Mouse (Mus musculus) right cerebral cortex, adult 2 months (tissue): ENCODE measurements around the gene Tspo.

Experiments
- DNase-seq, 2 experiments: peaks; one replicate each; pipeline ENCODE4 v3.0.0; 2021 to 2022; ENCODE audit warnings: low spot score in 2 of 2

Gene Tspo

GRCm38 (mm10) chr15:83563327-83563856 is at the start of gene Tspo, which contains the start of gene Mcat:
Tspo (plus strand) TSS chr15:83563592.
Mcat (minus strand) TSS chr15:83563787.
- no peak for DNase-seq

GRCm38 (mm10) chr15:83515018-83515417 is 48.4 kb upstream of the Tspo start:
- peak; percentile 12 to 48 for DNase-seq

- DNase-seq, result peak; percentile 55 to 60
Measured at GRCm38 (mm10) chr15:83518215-83519048, 45.0 kb upstream of the Tspo start.

- DNase-seq, result no peak
Measured at GRCm38 (mm10) chr15:83520861-83521382, 42.5 kb upstream of the Tspo start.

- no peak for DNase-seq
Measured at GRCm38 (mm10) chr15:83523196-83523595, 40.2 kb upstream of the Tspo start.

- DNase-seq, result no peak
Measured at GRCm38 (mm10) chr15:83523638-83524332, 39.6 kb upstream of the Tspo start.

GRCm38 (mm10) chr15:83524333-83524729 is 39.1 kb upstream of the Tspo start:
- no peak for DNase-seq

GRCm38 (mm10) chr15:83526424-83527091 is 36.8 kb upstream of the Tspo start, which contains the start of gene Bik:
Bik (plus strand) TSS chr15:83526862.
- DNase-seq, result peak; percentile 6 to 7

GRCm38 (mm10) chr15:83527092-83527437 is 36.3 kb upstream of the Tspo start:
- DNase-seq, result no peak

- DNase-seq, result no peak
Measured at GRCm38 (mm10) chr15:83527747-83528146, 35.6 kb upstream of the Tspo start.

GRCm38 (mm10) chr15:83528892-83529291 is 34.5 kb upstream of the Tspo start:
- DNase-seq, result no peak

- DNase-seq, result no peak
Measured at GRCm38 (mm10) chr15:83529765-83530164, 33.6 kb upstream of the Tspo start.

- no peak for DNase-seq
Measured at GRCm38 (mm10) chr15:83530233-83530632, 33.2 kb upstream of the Tspo start.

GRCm38 (mm10) chr15:83530688-83531087 is 32.7 kb upstream of the Tspo start:
- DNase-seq, result no peak

- no peak for DNase-seq
Measured at GRCm38 (mm10) chr15:83531961-83532469, 31.4 kb upstream of the Tspo start.

- DNase-seq, result no peak
Measured at GRCm38 (mm10) chr15:83532606-83533005, 30.8 kb upstream of the Tspo start.

GRCm38 (mm10) chr15:83534960-83535889 is 28.2 kb upstream of the Tspo start:
- no peak for DNase-seq

GRCm38 (mm10) chr15:83535890-83536231 is 27.5 kb upstream of the Tspo start:
- DNase-seq, result no peak

- no peak for DNase-seq
Measured at GRCm38 (mm10) chr15:83538855-83539254, 24.5 kb upstream of the Tspo start.

- no peak for DNase-seq
Measured at GRCm38 (mm10) chr15:83539905-83540304, 23.5 kb upstream of the Tspo start.
